Mouse (Mus musculus): ENCODE measurements at regions not wholly inside any gene's neighbourhood (a gene's known extent, or its start where the extent isn't known, plus 50 kb on each side); places are given as distances from the start of the nearest gene placed in this dataset.

DNA sequence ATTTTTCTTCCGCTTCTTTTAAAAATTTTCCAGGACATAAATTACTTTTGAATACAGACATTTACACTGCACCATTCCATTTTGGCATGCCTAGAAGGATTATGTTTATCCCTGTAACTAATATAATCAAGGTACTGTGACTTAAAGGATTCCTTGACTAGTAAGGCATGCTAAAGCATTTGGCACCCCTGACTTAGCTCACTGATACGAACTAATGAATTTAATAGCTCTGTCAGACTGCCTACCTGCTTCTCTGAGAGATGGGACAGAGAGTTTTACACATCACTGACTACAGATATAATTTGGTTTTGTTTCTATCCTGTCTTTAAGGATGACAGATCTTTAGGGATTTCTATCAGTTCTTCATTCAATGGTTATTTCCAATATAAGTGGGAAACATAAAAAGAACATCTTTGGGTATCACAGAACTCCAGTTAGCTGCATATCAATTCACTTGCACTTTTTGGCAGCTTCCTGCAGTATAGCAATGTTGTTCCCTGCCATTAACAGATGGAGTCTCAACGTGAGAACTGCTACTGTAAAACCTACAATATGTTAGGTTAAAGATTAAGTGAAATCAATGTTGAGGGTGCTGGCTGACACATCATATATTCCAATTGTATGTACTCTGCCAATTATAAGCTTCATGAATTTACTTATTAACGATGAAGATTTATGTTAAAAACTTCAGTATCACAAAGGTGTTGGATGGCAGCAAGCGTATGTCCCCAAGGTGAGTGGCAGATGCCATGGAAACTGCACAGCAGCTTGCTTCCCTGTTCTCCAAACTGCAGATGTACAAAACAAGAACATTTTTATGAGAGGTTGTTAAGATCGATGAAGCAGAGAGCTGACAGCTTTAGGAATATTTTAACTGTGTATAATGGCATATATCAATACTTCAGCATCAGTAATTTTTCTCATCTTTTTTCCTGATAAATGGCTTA, 572.8 kb downstream of the Tpm3-rs7 start:
- no peak overlapping the region for H3K4me2 ChIP-seq (ENCODE audit: low read depth, low read length, poor library complexity, severe bottlenecking)
- 63% methylated on average over 6 of the region's 6 CpGs for WGBS
- ATAC-seq (ENCODE audit: low FRiP score), result no peak

DNA sequence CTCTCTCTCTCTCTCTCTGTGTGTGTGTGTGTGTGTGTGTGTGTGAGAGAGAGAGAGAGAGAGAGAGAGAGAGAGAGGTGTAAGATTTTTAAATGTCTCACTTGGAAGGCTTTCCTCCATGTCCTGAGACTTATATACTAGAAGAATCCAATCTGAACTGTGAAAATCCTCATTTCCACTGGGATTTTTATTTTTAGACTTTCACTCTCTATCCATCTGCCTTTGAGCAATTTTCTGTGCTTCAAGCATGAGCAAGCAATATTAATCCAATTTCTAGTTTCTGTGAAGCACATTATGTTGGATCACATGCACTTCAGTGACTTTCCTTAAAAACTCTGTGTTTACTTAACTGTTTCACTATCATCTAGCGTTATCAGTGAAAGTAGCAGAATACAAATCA, 616.4 kb downstream of the Tpm3-rs7 start:
- no peaks in the 10 kb centered on the region for H3K36me3 ChIP-seq (ENCODE audit: insufficient read depth, low read length)
- H3K4me2 ChIP-seq (ENCODE audit: low read depth, low read length, poor library complexity, severe bottlenecking), result no peak overlapping the region
- H3K4me1 ChIP-seq (ENCODE audit: insufficient read depth, low read length), result no peaks in the 10 kb centered on the region
- H3K9ac ChIP-seq (replicated peaks; ENCODE audit: low read length, poor library complexity, severe bottlenecking), result no peak overlapping the region
- ATAC-seq (ENCODE audit: low FRiP score) (no peak), DNase-seq (ENCODE audit: low spot score) (peak; percentile 51)
- H3K4me3 ChIP-seq (ENCODE audit: low read depth, low read length), result no peak overlapping the region
- no peak overlapping the region for H3K27ac ChIP-seq (ENCODE audit: low read depth, low read length)
- 28% methylated on average over 1 of the region's 1 CpGs for WGBS
- H3K27me3 ChIP-seq (ENCODE audit: insufficient read depth, low read length), result no peaks in the 10 kb centered on the region
- no peak for TF ChIP-seq CTCF (IDR thresholded peaks at IDR 0.05)
- H3K9me3 ChIP-seq (ENCODE audit: low read length), result no peaks in the 10 kb centered on the region

More for the DNA sequence above, 572.8 kb downstream of the Tpm3-rs7 start:
- DNase-seq (ENCODE audit: low spot score), result peak; percentile 60
- no peaks in the 10 kb centered on the region for H3K36me3 ChIP-seq (ENCODE audit: insufficient read depth, low read length)
- no peaks in the 10 kb centered on the region for H3K9me3 ChIP-seq (ENCODE audit: low read length)
- H3K27me3 ChIP-seq (ENCODE audit: insufficient read depth, low read length), result no peaks in the 10 kb centered on the region
- H3K4me3 ChIP-seq (ENCODE audit: low read depth, low read length), result no peak overlapping the region
- no peaks in the 10 kb centered on the region for H3K4me1 ChIP-seq (ENCODE audit: insufficient read depth, low read length)
- TF ChIP-seq CTCF (IDR thresholded peaks at IDR 0.05), result no peak
- no peak overlapping the region for H3K27ac ChIP-seq (ENCODE audit: low read depth, low read length)
- H3K9ac ChIP-seq (replicated peaks; ENCODE audit: low read length, poor library complexity, severe bottlenecking), result no peak overlapping the region

DNA sequence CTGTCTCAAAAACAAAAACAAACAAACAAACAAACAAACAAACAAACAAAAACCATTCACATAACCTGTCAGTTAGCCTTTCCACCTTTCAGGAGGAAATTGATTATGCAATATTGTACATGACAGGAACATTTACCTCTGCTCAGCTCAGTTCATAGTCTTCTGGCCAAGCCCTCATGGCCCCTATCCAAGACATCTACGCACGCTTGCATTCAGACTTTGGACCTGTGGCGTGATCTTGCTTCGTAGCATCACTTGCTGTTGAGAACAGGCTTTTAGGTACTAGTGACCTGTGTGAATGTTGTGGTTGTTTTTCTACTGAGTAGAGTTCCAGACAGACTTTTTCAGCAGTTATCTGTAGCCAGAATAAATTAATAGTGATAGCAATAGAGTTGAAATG, 619.4 kb downstream of the Tpm3-rs7 start:
- ATAC-seq (ENCODE audit: low FRiP score), result no peak
- no peak for DNase-seq (ENCODE audit: low spot score)
- Histone ChIP-seq H3K4me3 (ENCODE audit: low read depth, low read length) (no peak overlapping the region), H3K4me1 (ENCODE audit: insufficient read depth, low read length) (no peaks in the 10 kb centered on the region), H3K36me3 (ENCODE audit: insufficient read depth, low read length) (no peaks in the 10 kb centered on the region), H3K9me3 (ENCODE audit: low read length) (no peaks in the 10 kb centered on the region), H3K9ac (replicated peaks; ENCODE audit: low read length, poor library complexity, severe bottlenecking) (no peak overlapping the region), H3K4me2 (ENCODE audit: low read depth, low read length, poor library complexity, severe bottlenecking) (no peak overlapping the region), H3K27me3 (ENCODE audit: insufficient read depth, low read length) (no peaks in the 10 kb centered on the region), H3K27ac (ENCODE audit: low read depth, low read length) (no peak overlapping the region)
- WGBS, result 94% methylated on average over 4 of the region's 4 CpGs
- no peak for TF ChIP-seq CTCF (IDR thresholded peaks at IDR 0.05)

Measured in midbrain, postnatal 0 days (tissue).